Mouse (Mus musculus) gastrocnemius, postnatal 36 days (tissue): ENCODE data around the gene Naga. TPM values are rescaled to one million over a fixed set of nuclear protein-coding genes. Genes with fewer than 3 reads are reported as not detected.

Source experiments
- DNase-seq, 2 experiments: peaks; one replicate each; pipeline ENCODE4 v3.0.0; 2022
- intact Hi-C: fragments of 180-260 bp; cut with DNase I; formaldehyde crosslinking; loops from one replicate; pipeline ENCODE4 v1.15.1; 2025
- total RNA-seq, 2 experiments: library from RNA; stranded (reverse); gene quantifications; 2 replicates each; pipeline ENCODE4 v1.2.3; 2021

Gene Naga
- total RNA-seq, 2 experiments from 2014 or later: 10.3 to 13.2 TPM

GRCm38 (mm10) chr15:82358431-82359260 is 19.9 kb upstream of the Naga start:
- DNase-seq: no peak
- intact Hi-C loops: no loop called here

DNA sequence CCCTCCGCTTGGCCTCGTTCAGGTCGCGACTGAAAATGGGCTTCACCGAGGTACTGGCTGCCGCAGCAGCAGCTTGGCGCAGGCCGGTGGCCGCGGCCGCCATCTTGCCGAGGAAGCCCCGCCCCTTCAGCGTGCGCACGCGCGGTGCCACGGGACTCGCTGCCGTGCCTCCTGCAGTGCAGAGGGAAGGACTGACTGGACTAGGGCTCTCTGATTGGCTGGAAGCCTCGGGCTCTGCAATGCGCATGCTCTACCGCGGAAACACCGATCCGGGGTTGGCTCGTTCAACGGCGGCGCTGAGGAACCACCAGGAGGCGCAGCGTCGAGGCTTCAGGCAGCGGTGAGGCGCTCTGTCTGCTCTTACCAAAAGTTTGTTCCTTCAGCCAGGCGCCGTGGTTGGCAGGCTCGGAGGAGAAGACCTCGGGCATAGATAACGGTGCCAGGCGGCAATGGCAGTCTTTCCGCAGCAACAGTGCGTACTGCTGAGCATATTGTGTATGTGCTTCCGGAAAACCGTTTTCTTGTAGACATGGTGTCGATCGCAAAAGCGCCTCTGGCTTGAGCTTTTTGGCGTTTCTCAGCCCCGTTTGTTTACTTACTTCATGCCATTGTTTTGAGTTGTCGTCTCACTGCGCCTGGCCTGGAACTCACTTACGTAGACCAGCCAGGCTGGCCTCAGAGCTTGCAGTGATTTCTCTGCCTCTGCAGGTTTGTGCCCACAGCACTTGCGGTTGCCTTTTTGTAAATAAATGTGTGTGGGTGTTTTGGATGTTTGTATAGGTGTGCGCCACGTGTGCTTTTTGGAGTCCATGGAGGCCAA is 15.6 kb upstream of the Naga start, which contains the start of gene Ndufa6:
TSS of gene Ndufa6 (minus strand) at position 197 of the 820 bp plus-strand sequence.
- intact Hi-C loops: loop anchor here (2.0 kb wide), 1 partner anchor 62 kb away; no protein-coding TSS in a partner anchor
- peak; percentile 91 to 98 for DNase-seq

DNA sequence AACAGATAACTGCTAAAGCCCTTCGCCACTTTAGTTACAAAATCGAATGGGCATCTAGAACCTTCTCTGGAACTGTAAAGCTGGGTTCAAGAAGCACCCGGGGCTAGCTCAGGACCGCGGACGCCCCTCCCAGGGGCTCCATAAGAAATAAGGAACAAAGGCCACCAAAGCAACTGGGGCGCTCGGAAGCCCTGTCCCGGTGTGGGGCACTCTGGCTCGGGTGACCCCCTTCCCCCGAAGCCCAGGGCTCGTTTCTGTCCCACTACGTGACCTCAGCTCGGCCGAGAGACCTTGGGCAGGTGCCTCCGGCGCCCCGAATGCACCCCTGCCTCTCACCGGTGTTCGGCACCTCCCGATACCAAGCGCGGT is 15.0 kb upstream of the Naga start:
- intact Hi-C loops: loop anchor here (2.0 kb wide), 1 partner anchor 63 kb away; no protein-coding TSS in a partner anchor
- DNase-seq: no peak

GRCm38 (mm10) chr15:82353078-82353744 is 14.5 kb upstream of the Naga start:
- DNase-seq: no peak
- intact Hi-C loops: no loop called here

DNA sequence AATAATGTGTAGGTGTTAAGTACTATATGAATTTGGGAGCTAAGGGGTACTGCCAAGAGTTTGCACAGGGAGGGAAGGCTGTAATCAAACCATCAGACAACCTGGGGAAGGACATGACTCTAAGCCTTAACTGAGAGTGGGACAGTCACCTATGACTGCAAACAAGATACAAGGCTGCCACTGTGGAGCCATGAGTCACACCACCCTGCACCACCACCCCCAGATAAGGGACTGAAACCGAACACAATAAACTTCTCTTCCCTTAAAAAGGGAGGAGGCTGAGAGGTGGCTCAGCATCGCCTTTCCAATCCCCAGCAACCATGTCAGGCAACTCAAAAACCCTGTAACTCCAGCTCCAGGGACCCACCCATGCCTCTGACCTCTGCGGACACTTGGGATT is 12.8 kb upstream of the Naga start:
- DNase-seq: no peak
- intact Hi-C loops: no loop called here

DNA sequence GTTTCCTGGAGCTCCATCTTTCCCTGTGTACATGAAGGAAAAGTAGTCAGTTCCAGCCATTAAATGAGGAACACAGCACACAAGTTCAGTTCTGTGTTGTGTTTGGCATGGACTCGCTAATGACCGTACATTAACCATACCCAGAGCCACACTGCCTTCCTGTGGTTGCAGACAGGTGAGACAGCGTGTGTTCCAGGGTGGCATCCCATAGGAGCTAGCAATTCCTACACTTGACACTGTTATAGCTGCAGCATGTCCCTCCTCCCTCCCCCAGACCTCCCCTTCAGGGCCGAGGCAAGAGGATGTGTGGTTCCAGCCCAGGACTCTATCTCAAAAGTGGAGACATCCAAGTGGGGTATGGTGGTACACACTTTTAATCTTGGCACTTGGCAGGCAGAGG is 11.6 kb upstream of the Naga start:
- intact Hi-C loops: no loop called here
- DNase-seq: no peak

- DNase-seq: no peak
- intact Hi-C loops: loop anchor here (10.0 kb wide), 1 partner anchor 184 kb away; no protein-coding TSS in a partner anchor
These were observed 10.2 kb upstream of the Naga start for GRCm38 (mm10) chr15:82348999-82349341.

DNA sequence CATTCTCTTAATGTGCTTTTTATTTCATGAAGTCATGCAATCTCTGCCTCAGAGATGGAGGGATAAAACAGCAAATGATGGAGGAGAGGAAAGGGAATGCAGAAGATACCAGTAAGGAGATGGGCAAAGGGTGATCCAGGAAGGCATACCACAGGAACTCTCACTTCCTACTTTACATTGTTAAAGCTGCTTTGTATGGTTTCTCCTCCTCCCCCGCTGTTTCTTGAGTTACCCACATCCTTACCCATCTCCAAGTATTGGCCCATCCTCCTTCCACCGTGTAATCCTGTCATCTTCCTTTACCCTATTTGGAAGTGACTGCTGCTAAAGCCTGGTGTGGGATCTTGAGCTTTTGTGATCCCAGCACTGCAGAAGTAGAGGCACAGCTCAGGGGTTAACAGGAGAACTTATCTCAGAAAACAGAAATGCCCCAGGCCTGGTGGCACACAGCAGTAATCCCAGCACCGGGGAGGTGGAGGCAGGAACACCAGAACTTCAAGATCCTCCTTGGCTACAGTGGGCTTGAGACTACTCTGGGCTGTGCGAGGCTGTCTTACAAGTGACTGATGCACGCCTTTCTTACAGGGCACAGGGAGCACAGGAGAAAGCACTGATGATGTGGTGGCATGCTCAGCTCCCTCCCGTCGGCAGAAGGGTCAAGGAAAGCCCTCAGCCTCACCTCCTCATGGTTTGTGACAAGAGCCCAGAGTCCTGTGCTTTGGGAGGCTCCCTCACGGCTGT is 9.7 kb upstream of the Naga start:
- no peak for DNase-seq
- intact Hi-C loops: loop anchor here (10.0 kb wide), 1 partner anchor 184 kb away; no protein-coding TSS in a partner anchor

GRCm38 (mm10) chr15:82347852-82348251 is 9.1 kb upstream of the Naga start:
- no peak for DNase-seq
- intact Hi-C loops: loop anchor here (10.0 kb wide), 1 partner anchor 183 kb away; no protein-coding TSS in a partner anchor

DNA sequence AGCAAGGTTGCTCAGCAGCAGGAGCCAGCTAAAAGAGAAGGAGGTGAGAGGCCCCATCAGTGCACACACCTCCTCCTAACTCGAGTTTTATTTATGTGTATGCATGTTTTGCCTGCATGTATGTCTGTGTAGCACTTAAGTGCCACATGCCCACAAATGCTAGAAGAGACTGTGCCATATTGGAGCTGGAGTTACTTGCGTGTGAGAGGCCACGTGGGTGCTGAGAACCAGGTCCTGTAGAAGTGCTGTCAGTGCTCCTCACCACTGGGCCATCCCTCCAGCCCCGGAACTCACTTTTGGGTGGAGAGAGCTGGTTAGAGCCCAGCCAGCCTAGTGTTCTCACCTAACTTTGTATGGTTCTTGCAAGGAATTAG is 8.6 kb upstream of the Naga start:
- intact Hi-C loops: loop anchor here (10.0 kb wide), 1 partner anchor 182 kb away; no protein-coding TSS in a partner anchor
- DNase-seq: no peak

DNA sequence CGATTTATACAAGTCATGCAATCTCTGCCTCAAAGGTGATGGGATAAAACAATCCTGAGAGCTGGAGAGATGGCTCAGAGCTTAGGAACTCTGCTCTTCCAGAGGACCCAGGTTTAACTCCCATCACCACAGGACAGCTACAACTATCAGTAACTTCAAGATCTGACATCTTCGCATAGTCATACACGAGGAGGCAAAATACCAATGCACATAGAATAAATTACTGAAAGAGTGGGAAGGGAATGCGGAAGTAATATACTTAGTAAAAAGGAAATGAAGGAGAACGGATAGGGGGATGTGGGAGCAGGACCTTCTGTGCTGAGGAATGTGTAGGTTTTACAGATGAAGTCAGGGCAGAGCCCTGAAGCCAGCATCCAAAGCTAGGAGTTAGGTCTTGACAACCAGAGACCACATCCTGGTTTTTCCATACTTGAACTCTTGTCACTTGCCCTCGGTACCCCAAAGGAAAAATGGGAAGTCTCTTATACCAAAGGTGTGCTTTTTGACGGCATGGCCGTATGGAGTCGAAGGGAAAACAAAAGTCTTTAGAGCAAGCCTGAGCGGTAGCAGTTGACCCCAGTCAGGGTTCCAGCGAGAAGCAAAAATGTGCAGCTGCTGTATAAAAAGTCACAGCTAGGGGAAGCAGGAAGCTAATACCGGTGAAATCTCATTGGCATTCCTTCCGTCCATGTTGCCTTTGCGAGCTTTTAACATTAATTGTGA is 8.0 kb upstream of the Naga start:
- intact Hi-C loops: loop anchor here (10.0 kb wide), 1 partner anchor 182 kb away; no protein-coding TSS in a partner anchor

GRCm38 (mm10) chr15:82345820-82346470 is 7.2 kb upstream of the Naga start:
- intact Hi-C loops: loop anchor here (10.0 kb wide), 1 partner anchor 181 kb away; no protein-coding TSS in a partner anchor
- DNase-seq: peak; percentile 96 to 97

More for the DNA sequence above, 8.0 kb upstream of the Naga start:
- no peak for DNase-seq

DNA sequence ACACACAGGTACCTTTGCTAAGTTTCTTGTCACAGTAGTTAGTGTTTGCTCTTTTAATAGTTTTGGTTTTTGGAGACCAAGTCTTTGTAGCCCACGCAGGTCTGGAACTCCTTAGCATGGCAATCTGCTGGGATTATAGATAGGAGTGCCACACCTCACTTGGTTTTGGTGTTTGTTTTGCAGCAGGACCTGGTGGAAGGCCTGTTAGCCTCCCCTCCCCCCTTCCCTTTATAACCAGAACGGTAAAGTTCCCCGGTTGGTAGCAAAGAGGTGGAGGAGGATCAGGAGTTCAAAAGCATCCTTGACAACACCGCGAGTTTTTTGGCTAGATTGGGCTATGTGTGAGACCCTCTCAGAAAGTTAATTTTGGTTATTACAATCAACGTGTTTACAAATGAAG is 6.2 kb upstream of the Naga start:
- intact Hi-C loops: loop anchor here (10.0 kb wide), 1 partner anchor 180 kb away; no protein-coding TSS in a partner anchor
- DNase-seq: no peak

DNA sequence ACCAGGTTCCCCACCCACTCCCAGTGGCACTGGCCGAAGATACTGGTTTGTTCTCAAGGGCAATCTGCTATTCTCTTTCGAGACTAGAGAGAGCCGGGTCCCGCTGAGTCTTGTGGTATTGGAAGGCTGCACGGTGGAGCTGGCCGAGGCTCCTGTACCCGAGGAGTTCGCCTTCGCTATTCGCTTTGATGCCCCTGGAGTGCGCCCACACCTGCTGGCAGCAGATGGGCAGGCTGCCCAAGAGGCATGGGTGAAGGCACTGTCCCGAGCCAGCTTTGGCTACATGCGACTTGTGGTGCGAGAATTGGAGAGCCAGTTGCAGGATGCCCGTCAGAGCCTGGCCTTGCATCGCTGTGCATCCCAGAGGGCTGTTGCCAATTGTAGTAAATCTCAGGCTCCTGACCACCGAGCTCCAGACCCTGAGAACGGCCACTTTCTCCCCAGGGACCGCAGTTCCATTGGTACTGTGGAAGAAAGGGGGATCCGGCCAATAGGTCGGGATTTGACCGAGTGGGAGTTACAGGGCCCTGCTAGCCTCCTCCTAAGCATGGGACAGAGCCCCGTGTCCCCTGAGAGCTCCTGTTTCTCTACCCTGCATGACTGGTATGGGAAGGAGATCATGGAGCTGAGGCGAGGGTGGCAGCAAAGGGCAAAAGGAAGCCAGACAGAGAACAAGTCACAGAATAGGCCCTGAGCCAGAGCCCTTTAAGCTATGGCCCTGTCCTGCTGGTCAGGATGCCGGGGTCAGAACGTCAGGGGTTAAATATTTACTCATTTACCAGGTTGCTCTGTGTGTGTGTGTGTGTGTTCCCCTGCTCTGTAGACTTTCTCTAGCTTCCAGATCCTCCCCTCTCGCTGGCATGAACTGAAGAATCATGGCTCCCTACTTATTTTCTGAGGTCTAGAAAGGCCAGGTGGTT is 4.9 kb upstream of the Naga start:
- no peak for DNase-seq
- intact Hi-C loops: loop anchor here (10.0 kb wide), 1 partner anchor 179 kb away; no protein-coding TSS in a partner anchor

GRCm38 (mm10) chr15:82342543-82342935 is 3.8 kb upstream of the Naga start:
- DNase-seq: no peak
- intact Hi-C loops: loop anchor here (10.0 kb wide), 1 partner anchor 178 kb away; no protein-coding TSS in a partner anchor

DNA sequence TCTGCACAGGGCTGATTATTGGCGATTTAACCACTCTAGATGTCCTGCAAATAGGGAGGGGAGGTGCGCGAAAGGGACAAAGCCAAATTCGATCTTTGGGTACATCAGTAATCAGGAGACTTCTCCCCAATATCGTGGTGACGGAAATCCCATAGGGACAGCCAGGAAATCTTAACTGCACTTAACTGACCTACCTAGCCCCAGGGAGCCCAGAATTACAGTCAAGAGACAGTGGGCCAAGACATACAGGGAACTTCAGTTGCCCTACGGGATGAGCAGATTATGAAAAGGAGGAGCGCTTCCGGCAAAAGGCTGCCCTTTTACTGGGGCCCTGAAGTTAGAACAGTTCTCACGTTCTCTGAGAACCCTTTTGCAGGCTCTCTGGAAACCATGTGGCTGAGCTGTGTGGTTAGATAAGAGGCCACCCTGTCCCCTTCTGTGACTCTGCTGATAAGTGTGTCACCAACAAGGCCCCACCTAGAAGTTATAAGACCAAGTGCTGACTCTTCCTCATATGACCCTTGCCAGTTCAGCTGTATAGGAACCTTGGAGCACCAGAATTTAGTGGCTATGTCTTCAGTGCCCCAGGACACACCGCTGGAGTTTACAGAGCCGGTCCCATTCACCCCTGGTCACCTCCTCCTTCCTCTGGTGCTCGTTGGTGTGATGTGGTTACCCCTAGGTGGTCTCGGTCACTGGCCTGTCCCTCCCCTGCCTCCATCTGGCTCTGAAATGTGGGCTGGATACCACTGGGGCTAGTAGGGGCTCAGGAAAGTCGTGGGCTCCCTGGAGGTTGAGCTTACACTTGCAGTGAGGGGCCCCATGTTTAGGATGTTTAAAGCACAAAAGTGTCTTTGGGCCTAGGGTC is 3.2 kb upstream of the Naga start:
- DNase-seq: no peak
- intact Hi-C loops: loop anchor here (10.0 kb wide), 1 partner anchor 177 kb away; no protein-coding TSS in a partner anchor
